Mouse (Mus musculus): ENCODE results near the gene Trib3. TPM values are rescaled to one million over a fixed set of nuclear protein-coding genes. Genes with fewer than 3 reads are reported as not detected.

Trib3 gene
- polyA plus RNA-seq, 1 experiment, result 4.2 TPM

- no peak overlapping the region for H3K4me3 ChIP-seq (replicated peaks; ENCODE audit: control insufficient read depth, low read depth, low read length)
- H3K27ac ChIP-seq (ENCODE audit: control insufficient read depth, insufficient read depth, low read depth, low read length, poor library complexity), result no peak overlapping the region
- 82% methylated on average over 5 of the region's 5 CpGs for WGBS
- TF ChIP-seq CTCF (IDR thresholded peaks at IDR 0.05; ENCODE audit: control insufficient read depth, insufficient read depth, low read length), result no peak
- no peak for TF ChIP-seq POLR2A (IDR thresholded peaks at IDR 0.05; ENCODE audit: borderline replicate concordance, control insufficient read depth, low read depth, low read length)
- H3K4me1 ChIP-seq (ENCODE audit: control insufficient read depth, insufficient read depth, low read length), result no peaks in the 10 kb centered on the region
Measured at GRCm38 (mm10) chr2:152321558-152321957, 22.3 kb downstream of the Trib3 start.

DNA sequence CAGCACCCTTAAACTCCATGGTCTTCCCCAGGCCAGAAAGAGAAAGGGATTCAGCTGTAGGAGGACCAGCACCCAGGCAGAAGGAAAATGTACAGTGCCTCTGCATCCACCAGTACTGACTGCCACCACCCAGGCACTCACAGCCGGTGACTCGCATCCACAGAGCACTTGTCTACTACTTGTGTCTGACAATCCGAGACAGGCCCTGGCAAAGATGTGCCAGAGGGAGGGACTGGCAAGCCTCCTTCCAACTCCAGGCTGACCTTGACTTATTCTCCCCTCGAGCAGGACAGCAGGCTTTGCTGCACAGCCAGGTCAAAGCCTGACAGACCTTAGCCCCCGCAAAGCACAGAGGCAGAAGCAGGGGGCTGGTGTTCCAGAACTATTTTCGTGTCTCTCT lies 26.8 kb downstream of the Trib3 start:
- no peak overlapping the region for H3K27ac ChIP-seq (ENCODE audit: control insufficient read depth, insufficient read depth, low read depth, low read length, poor library complexity)
- no peaks in the 10 kb centered on the region for H3K4me1 ChIP-seq (ENCODE audit: control insufficient read depth, insufficient read depth, low read length)
- H3K4me3 ChIP-seq (replicated peaks; ENCODE audit: control insufficient read depth, low read depth, low read length), result no peak overlapping the region
- TF ChIP-seq CTCF (IDR thresholded peaks at IDR 0.05; ENCODE audit: control insufficient read depth, insufficient read depth, low read length) (no peak), POLR2A (IDR thresholded peaks at IDR 0.05; ENCODE audit: borderline replicate concordance, control insufficient read depth, low read depth, low read length) (no peak)
- WGBS, result 83% methylated on average over 6 of the region's 6 CpGs

DNA sequence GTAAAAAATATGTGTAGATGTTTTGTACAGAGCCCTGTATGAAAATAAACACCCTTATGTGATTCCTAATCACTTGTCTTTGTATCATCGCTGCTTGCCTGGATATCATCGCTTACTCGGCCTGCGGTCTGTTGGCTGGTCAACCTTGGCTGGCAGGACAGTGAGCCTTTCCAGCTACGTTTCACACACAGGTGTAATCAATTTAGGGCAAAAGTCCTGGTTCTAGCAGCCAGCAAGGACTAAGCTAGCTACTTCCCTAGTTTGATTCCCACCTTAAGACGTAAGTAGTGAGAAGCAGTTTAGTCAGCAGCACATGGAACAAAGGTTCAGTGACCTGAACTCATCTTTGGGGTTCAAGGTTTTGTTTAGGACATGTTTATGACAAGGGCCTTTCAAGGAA lies 29.9 kb downstream of the Trib3 start:
- Histone ChIP-seq H3K4me1 (ENCODE audit: control insufficient read depth, insufficient read depth, low read length) (no peaks in the 10 kb centered on the region), H3K27ac (ENCODE audit: control insufficient read depth, insufficient read depth, low read depth, low read length, poor library complexity) (no peak overlapping the region), H3K4me3 (replicated peaks; ENCODE audit: control insufficient read depth, low read depth, low read length) (no peak overlapping the region)
- WGBS, result 96% methylated on average over 6 of the region's 6 CpGs
- TF ChIP-seq POLR2A (IDR thresholded peaks at IDR 0.05; ENCODE audit: borderline replicate concordance, control insufficient read depth, low read depth, low read length) (no peak), CTCF (IDR thresholded peaks at IDR 0.05; ENCODE audit: control insufficient read depth, insufficient read depth, low read length) (no peak)

- Histone ChIP-seq H3K27ac (ENCODE audit: control insufficient read depth, insufficient read depth, low read depth, low read length, poor library complexity) (no peak overlapping the region), H3K4me1 (ENCODE audit: control insufficient read depth, insufficient read depth, low read length) (no peaks in the 10 kb centered on the region), H3K4me3 (replicated peaks; ENCODE audit: control insufficient read depth, low read depth, low read length) (no peak overlapping the region)
- TF ChIP-seq POLR2A (IDR thresholded peaks at IDR 0.05; ENCODE audit: borderline replicate concordance, control insufficient read depth, low read depth, low read length), result no peak
- TF ChIP-seq CTCF (IDR thresholded peaks at IDR 0.05; ENCODE audit: control insufficient read depth, insufficient read depth, low read length), result no peak
- 84% methylated on average over 7 of the region's 7 CpGs for WGBS
Measured at GRCm38 (mm10) chr2:152312996-152313395, 30.8 kb downstream of the Trib3 start.

DNA sequence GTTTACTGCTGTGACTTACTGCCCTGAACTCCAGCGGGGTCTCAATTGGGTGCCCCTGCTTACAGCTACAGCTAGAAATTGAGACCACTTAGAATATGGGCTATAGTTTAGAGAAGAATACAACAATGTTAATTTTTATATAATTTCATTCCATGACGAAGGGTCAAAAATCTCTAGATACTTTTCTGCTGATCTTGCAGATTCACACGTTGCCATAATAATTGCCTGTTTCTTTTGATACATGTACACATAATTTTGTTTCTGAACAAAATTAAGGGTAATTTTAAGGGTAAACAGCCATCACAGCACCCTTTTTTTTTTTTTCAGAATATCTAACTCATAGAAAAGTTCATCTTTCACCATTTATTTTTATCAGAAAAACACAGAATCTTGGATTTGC lies 36.6 kb downstream of the Trib3 start:
- WGBS, result 88% methylated on average over 3 of the region's 3 CpGs
- no peaks in the 10 kb centered on the region for H3K4me1 ChIP-seq (ENCODE audit: control insufficient read depth, insufficient read depth, low read length)
- no peak overlapping the region for H3K4me3 ChIP-seq (replicated peaks; ENCODE audit: control insufficient read depth, low read depth, low read length)
- no peak overlapping the region for H3K27ac ChIP-seq (ENCODE audit: control insufficient read depth, insufficient read depth, low read depth, low read length, poor library complexity)
- TF ChIP-seq POLR2A (IDR thresholded peaks at IDR 0.05; ENCODE audit: borderline replicate concordance, control insufficient read depth, low read depth, low read length) (no peak), CTCF (IDR thresholded peaks at IDR 0.05; ENCODE audit: control insufficient read depth, insufficient read depth, low read length) (no peak)

- H3K4me1 ChIP-seq (ENCODE audit: control insufficient read depth, insufficient read depth, low read length), result no peaks in the 10 kb centered on the region
- H3K4me3 ChIP-seq (replicated peaks; ENCODE audit: control insufficient read depth, low read depth, low read length), result no peak overlapping the region
- TF ChIP-seq POLR2A (IDR thresholded peaks at IDR 0.05; ENCODE audit: borderline replicate concordance, control insufficient read depth, low read depth, low read length) (no peak), CTCF (IDR thresholded peaks at IDR 0.05; ENCODE audit: control insufficient read depth, insufficient read depth, low read length) (no peak)
- no peak overlapping the region for H3K27ac ChIP-seq (ENCODE audit: control insufficient read depth, insufficient read depth, low read depth, low read length, poor library complexity)
- WGBS, result 82% methylated on average over 6 of the region's 6 CpGs
Measured at GRCm38 (mm10) chr2:152305480-152305879, 38.4 kb downstream of the Trib3 start.

GRCm38 (mm10) chr2:152303781-152304180 lies 40.1 kb downstream of the Trib3 start:
- WGBS, result 91% methylated on average over 5 of the region's 5 CpGs
- H3K4me1 ChIP-seq (ENCODE audit: control insufficient read depth, insufficient read depth, low read length), result no peaks in the 10 kb centered on the region
- no peak for TF ChIP-seq POLR2A (IDR thresholded peaks at IDR 0.05; ENCODE audit: borderline replicate concordance, control insufficient read depth, low read depth, low read length)
- no peak for TF ChIP-seq CTCF (IDR thresholded peaks at IDR 0.05; ENCODE audit: control insufficient read depth, insufficient read depth, low read length)
- H3K27ac ChIP-seq (ENCODE audit: control insufficient read depth, insufficient read depth, low read depth, low read length, poor library complexity), result no peak overlapping the region
- H3K4me3 ChIP-seq (replicated peaks; ENCODE audit: control insufficient read depth, low read depth, low read length), result no peak overlapping the region

DNA sequence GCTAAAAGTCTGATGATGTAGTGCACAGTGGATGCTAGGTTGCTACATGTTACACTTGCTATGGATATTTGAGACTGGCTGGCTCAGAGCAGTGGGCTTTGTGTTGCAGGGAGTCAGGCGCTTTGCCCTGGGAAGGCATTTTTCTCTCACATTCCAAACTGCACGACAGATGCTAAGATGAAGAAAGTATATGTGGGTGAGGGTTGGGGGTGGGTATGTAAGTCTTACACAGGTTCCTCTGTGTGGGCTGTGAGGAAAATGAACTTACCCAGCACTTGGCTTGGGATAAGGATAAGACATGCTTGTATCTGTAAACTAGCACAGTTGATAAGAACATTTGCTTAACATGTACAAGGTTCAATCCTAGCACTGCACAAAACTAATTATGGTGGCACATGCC lies 41.0 kb downstream of the Trib3 start:
- H3K4me3 ChIP-seq (replicated peaks; ENCODE audit: control insufficient read depth, low read depth, low read length), result no peak overlapping the region
- H3K27ac ChIP-seq (ENCODE audit: control insufficient read depth, insufficient read depth, low read depth, low read length, poor library complexity), result no peak overlapping the region
- TF ChIP-seq CTCF (IDR thresholded peaks at IDR 0.05; ENCODE audit: control insufficient read depth, insufficient read depth, low read length) (no peak), POLR2A (IDR thresholded peaks at IDR 0.05; ENCODE audit: borderline replicate concordance, control insufficient read depth, low read depth, low read length) (no peak)
- H3K4me1 ChIP-seq (ENCODE audit: control insufficient read depth, insufficient read depth, low read length), result no peaks in the 10 kb centered on the region
- WGBS, result 89% methylated on average over 2 of the region's 2 CpGs

- H3K27ac ChIP-seq (ENCODE audit: control insufficient read depth, insufficient read depth, low read depth, low read length, poor library complexity), result no peak overlapping the region
Measured at GRCm38 (mm10) chr2:152294541-152294940, 49.3 kb downstream of the Trib3 start.

More at GRCm38 (mm10) chr2:152294541-152294940, 49.3 kb downstream of the Trib3 start:
- TF ChIP-seq POLR2A (IDR thresholded peaks at IDR 0.05; ENCODE audit: borderline replicate concordance, control insufficient read depth, low read depth, low read length), result no peak
- no peak for TF ChIP-seq CTCF (IDR thresholded peaks at IDR 0.05; ENCODE audit: control insufficient read depth, insufficient read depth, low read length)
- 20% methylated on average over 5 of the region's 5 CpGs for whole genome bisulfite sequencing
- peak overlapping the region; percentile 98 for H3K4me3 ChIP-seq (replicated peaks; ENCODE audit: control insufficient read depth, low read depth, low read length)
- H3K4me1 ChIP-seq (ENCODE audit: control insufficient read depth, insufficient read depth, low read length), result no peaks in the 10 kb centered on the region; the same call in 1 of the 2 replicates

All from bone marrow, adult 2 months (tissue).